Mouse (Mus musculus): ENCODE results near the gene Wfdc18. TPM values are rescaled to one million over a fixed set of nuclear protein-coding genes. Genes with fewer than 3 reads are reported as not detected.
A peak's percentile ranks its signal among the peaks of the same experiment; 100 is the strongest.

The Wfdc18 gene
- total RNA-seq, 2 experiments from 2014 or later: 1.1 to 1.2 TPM

GRCm38 (mm10) chr11:83742731-83743355 lies 34.0 kb downstream of the Wfdc18 start:
- no peak for DNase-seq (ENCODE audit: low spot score in 2 of 2)

- DNase-seq (ENCODE audit: low spot score in 2 of 2): no peak
These were observed 34.7 kb downstream of the Wfdc18 start for GRCm38 (mm10) chr11:83743525-83743924.

- DNase-seq (ENCODE audit: low spot score in 2 of 2): no peak
These were observed 37.3 kb downstream of the Wfdc18 start for GRCm38 (mm10) chr11:83746152-83746551.

GRCm38 (mm10) chr11:83746681-83747080 lies 37.9 kb downstream of the Wfdc18 start, which contains the start of gene Wfdc21:
Gene Wfdc21 (plus strand): TSS chr11:83746940.
- DNase-seq (ENCODE audit: low spot score in 2 of 2): no peak

GRCm38 (mm10) chr11:83747376-83748265 lies 38.8 kb downstream of the Wfdc18 start:
- no peak for DNase-seq (ENCODE audit: low spot score in 2 of 2)

- DNase-seq (ENCODE audit: low spot score in 2 of 2): peak; percentile 90 to 91
These were observed 44.9 kb downstream of the Wfdc18 start, which contains the start of gene Heatr6 for GRCm38 (mm10) chr11:83753581-83754181. Gene Heatr6 (plus strand): TSS chr11:83753696.

- no peak for DNase-seq (ENCODE audit: low spot score in 2 of 2)
These were observed 45.4 kb downstream of the Wfdc18 start for GRCm38 (mm10) chr11:83754227-83754626.

Other genes starting within 250 kb of the Wfdc18 start
- gene Mmp28, start 245.9 kb upstream of the Wfdc18 start, total RNA-seq (2021): 1 to 10 TPM; 2.5 to 3.9 TPM
- gene Taf15, start 235.9 kb upstream of the Wfdc18 start, total RNA-seq (2021): 10 to 100 TPM; 56.2 to 60.3 TPM
- gene Heatr9, start 186.8 kb upstream of the Wfdc18 start, total RNA-seq (2021): not detected
- not detected for gene Ccl5, start 178.5 kb upstream of the Wfdc18 start, total RNA-seq (2021)
- gene Ccl9, start 130.4 kb upstream of the Wfdc18 start, total RNA-seq (2021): 1 to 10 TPM; 2.7 to 2.8 TPM
- gene Ccl6, start 115.9 kb upstream of the Wfdc18 start, total RNA-seq (2021): under 1 TPM; 0.75 to 0.98 TPM
- not detected for gene Rpl9-ps1, start 63.4 kb upstream of the Wfdc18 start, total RNA-seq (2021)
- gene Ccl3, start 59.7 kb upstream of the Wfdc18 start, total RNA-seq (2021): not detected
- gene Ccl4, start 46.4 kb upstream of the Wfdc18 start, total RNA-seq (2021): not detected
- gene Wfdc17, start 5.0 kb upstream of the Wfdc18 start, total RNA-seq (2021): not detected
- not detected for gene Wfdc21, start 37.9 kb downstream of the Wfdc18 start, total RNA-seq (2021)
- gene Heatr6, start 44.7 kb downstream of the Wfdc18 start, total RNA-seq (2021): 10 to 100 TPM; 12.0 to 13.2 TPM
- under 1 TPM; 0.21 to 0.68 TPM for gene Hnf1b, start 141.0 kb downstream of the Wfdc18 start, total RNA-seq (2021)
- gene Ddx52, start 233.0 kb downstream of the Wfdc18 start, total RNA-seq (2021): 10 to 100 TPM; 14.0 to 15.0 TPM